Mouse (Mus musculus): ENCODE measurements around the gene Myocos. TPM values are rescaled to one million over a fixed set of nuclear protein-coding genes. Genes with fewer than 3 reads are reported as not detected.
"Not testable (repeated sequence)": the region's sequence is repeated elsewhere in the genome, so short reads cannot be mapped to it uniquely, and the experiment has no call there.

Myocos gene
- polyA plus RNA-seq, 1 experiment from 2014 or later = not detected

- ATAC-seq (ENCODE audit: low read depth) = no peak
- Histone ChIP-seq H3K27me3 (ENCODE audit: control insufficient read depth, insufficient read depth, low read depth, low read length) (no peaks in the 10 kb centered on the region), H3K36me3 (ENCODE audit: control insufficient read depth, insufficient read depth, low read length) (no peaks in the 10 kb centered on the region), H3K4me3 (ENCODE audit: low read length) (no peak overlapping the region), H3K4me1 (replicated peaks; ENCODE audit: control insufficient read depth, insufficient read depth, low read length) (no peaks in the 10 kb centered on the region; the same call in 1 of the 2 replicates), H3K27ac (ENCODE audit: low read length) (no peak overlapping the region), H3K4me2 (ENCODE audit: low read depth, low read length) (no peak overlapping the region), H3K9ac (ENCODE audit: low read length) (no peak overlapping the region), H3K9me3 (ENCODE audit: control insufficient read depth, low read length) (no peaks in the 10 kb centered on the region)
- 73% methylated on average over 10 of the region's 10 CpGs for WGBS
Observed at GRCm38 (mm10) chr1:162646083-162646686, 11.8 kb downstream of the Myocos start.

DNA sequence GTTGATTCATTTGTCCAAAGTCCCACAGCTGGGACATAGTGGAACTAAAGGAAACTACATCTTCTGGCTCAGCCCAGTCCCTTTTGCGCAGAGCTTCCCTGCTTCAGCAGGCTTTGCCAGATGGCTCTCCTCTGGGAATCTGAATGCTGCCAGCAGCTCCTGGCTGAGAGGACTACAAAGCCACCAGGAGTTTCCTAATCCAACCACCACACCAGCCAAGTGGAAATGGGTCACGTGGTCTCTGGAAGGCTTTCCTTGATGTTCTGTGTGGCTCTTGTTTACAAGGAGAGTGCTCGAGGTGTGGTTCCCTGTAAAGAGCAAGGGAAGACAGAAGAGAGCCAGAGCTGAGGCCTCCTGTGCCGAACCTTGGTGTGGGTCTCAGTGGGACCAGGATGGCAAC, 14.3 kb downstream of the Myocos start:
- H3K9ac ChIP-seq (ENCODE audit: low read length) = no peak overlapping the region
- no peaks in the 10 kb centered on the region for H3K36me3 ChIP-seq (ENCODE audit: control insufficient read depth, insufficient read depth, low read length)
- no peaks in the 10 kb centered on the region for H3K27me3 ChIP-seq (ENCODE audit: control insufficient read depth, insufficient read depth, low read depth, low read length)
- no peak overlapping the region for H3K27ac ChIP-seq (ENCODE audit: low read length)
- no peak overlapping the region for H3K4me2 ChIP-seq (ENCODE audit: low read depth, low read length)
- H3K9me3 ChIP-seq (ENCODE audit: control insufficient read depth, low read length) = no peaks in the 10 kb centered on the region
- peak; percentile 68; the same call in 1 of the 2 replicates for ATAC-seq (ENCODE audit: low read depth)
- WGBS = 27% methylated on average over 4 of the region's 4 CpGs
- H3K4me1 ChIP-seq (replicated peaks; ENCODE audit: control insufficient read depth, insufficient read depth, low read length) = peaks cover 3% of the 10 kb centered on the region; the same call in 1 of the 2 replicates
- no peak overlapping the region for H3K4me3 ChIP-seq (ENCODE audit: low read length)

DNA sequence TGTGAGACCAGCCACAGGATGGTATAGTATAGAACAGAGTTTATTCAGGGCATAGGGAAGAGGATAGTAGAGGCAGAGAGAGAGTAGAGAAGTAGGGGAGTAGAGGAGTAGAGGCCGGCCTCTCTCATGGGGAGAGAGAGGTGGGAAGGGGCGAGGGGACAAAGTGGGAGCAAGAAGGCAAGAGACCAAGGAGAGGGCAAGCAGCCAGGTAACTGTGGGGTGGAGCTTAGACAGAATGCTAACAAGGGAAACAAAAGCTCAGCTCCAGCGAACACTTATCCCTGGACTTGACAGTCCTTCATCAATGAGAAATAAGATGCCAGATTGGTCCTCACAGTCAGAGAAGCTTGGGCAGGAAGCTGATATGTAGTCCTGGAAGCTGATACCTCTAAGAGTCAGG, 15.4 kb downstream of the Myocos start:
- H3K4me2 ChIP-seq (ENCODE audit: low read depth, low read length) = no peak overlapping the region
- 76% methylated on average over 3 of the region's 3 CpGs for WGBS
- H3K9me3 ChIP-seq (ENCODE audit: control insufficient read depth, low read length) = no peaks in the 10 kb centered on the region
- H3K9ac ChIP-seq (ENCODE audit: low read length) = no peak overlapping the region
- H3K36me3 ChIP-seq (ENCODE audit: control insufficient read depth, insufficient read depth, low read length) = no peaks in the 10 kb centered on the region
- no peak overlapping the region for H3K4me3 ChIP-seq (ENCODE audit: low read length)
- no peak overlapping the region for H3K27ac ChIP-seq (ENCODE audit: low read length)
- ATAC-seq (ENCODE audit: low read depth) = no peak
- no peaks in the 10 kb centered on the region for H3K27me3 ChIP-seq (ENCODE audit: control insufficient read depth, insufficient read depth, low read depth, low read length)
- H3K4me1 ChIP-seq (replicated peaks; ENCODE audit: control insufficient read depth, insufficient read depth, low read length) = peaks cover 3% of the 10 kb centered on the region; the same call in 1 of the 2 replicates

DNA sequence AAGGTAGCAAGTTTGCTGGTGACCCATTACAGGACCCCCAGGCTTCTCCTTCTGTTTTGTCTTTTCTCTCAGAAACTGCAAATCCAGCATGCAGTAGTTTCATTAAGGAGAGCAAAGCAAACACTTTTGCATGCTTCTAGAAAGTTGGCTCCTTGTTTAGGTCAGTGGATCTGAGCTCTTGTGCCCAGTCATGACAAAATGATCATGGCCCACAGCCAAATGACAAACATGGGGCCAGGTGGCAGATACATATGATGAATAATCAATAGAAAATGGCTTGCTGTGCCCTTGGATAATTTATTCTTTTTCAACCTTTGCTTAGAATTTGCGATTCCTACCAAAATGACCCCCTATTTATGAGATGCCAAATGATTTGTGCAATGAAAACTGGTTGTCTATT, 18.2 kb downstream of the Myocos start:
- WGBS = 90% methylated on average over 1 of the region's 1 CpGs
- Histone ChIP-seq H3K4me1 (replicated peaks; ENCODE audit: control insufficient read depth, insufficient read depth, low read length) (peaks cover 3% of the 10 kb centered on the region; the same call in 1 of the 2 replicates), H3K9me3 (ENCODE audit: control insufficient read depth, low read length) (no peaks in the 10 kb centered on the region), H3K4me3 (ENCODE audit: low read length) (no peak overlapping the region), H3K9ac (ENCODE audit: low read length) (no peak overlapping the region), H3K27ac (ENCODE audit: low read length) (no peak overlapping the region), H3K36me3 (ENCODE audit: control insufficient read depth, insufficient read depth, low read length) (no peaks in the 10 kb centered on the region), H3K4me2 (ENCODE audit: low read depth, low read length) (no peak overlapping the region), H3K27me3 (ENCODE audit: control insufficient read depth, insufficient read depth, low read depth, low read length) (no peaks in the 10 kb centered on the region)
- ATAC-seq (ENCODE audit: low read depth) = no peak

DNA sequence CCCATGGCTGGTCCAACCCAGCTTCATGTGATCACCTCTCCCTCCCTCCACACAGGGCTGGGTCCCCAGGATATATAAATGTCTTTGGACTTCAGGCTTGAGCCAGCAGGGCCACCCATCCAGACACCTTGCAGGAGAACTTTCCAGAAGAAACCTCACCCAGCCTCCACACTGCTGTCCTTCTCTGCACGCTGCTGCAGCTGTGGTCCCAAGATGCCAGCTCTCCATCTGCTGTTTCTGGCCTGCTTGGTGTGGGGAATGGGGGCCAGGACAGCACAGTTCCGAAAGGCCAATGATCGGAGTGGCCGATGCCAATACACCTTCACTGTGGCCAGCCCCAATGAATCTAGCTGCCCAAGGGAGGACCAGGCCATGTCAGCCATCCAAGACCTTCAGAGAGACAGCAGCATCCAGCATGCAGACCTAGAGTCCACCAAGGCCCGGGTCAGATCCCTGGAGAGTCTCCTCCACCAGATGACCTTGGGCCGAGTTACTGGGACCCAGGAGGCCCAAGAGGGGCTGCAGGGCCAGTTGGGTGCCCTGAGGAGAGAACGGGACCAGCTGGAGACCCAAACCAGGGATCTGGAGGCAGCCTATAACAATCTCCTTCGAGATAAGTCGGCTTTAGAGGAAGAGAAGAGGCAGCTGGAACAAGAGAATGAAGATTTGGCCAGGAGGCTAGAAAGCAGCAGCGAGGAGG, 18.8 kb downstream of the Myocos start, which contains the start of gene Myoc:
TSS of gene Myoc (plus strand) at position 105 of the 700 bp plus-strand sequence.
- Histone ChIP-seq H3K27ac (ENCODE audit: low read length) (no peak within 1 kb of the TSS), H3K4me2 (ENCODE audit: low read depth, low read length) (no peak within 1 kb of the TSS), H3K9ac (ENCODE audit: low read length) (no peak within 1 kb of the TSS), H3K9me3 (ENCODE audit: control insufficient read depth, low read length) (no peaks in the 10 kb centered on the region), H3K4me1 (replicated peaks; ENCODE audit: control insufficient read depth, insufficient read depth, low read length) (peaks cover 3% of the 10 kb centered on the region; the same call in 1 of the 2 replicates), H3K36me3 (ENCODE audit: control insufficient read depth, insufficient read depth, low read length) (no peaks in the 10 kb centered on the region), H3K4me3 (ENCODE audit: low read length) (no peak within 1 kb of the TSS), H3K27me3 (ENCODE audit: control insufficient read depth, insufficient read depth, low read depth, low read length) (no peaks in the 10 kb centered on the region)
- no peak for ATAC-seq (ENCODE audit: low read depth)
- WGBS = 78% methylated on average over 10 of the region's 10 CpGs

GRCm38 (mm10) chr1:162638535-162638934, 19.5 kb downstream of the Myocos start:
- H3K4me3 ChIP-seq (ENCODE audit: low read length) = no peak overlapping the region
- no peak overlapping the region for H3K9ac ChIP-seq (ENCODE audit: low read length)
- H3K27me3 ChIP-seq (ENCODE audit: control insufficient read depth, insufficient read depth, low read depth, low read length) = no peaks in the 10 kb centered on the region
- no peak for ATAC-seq (ENCODE audit: low read depth)
- H3K36me3 ChIP-seq (ENCODE audit: control insufficient read depth, insufficient read depth, low read length) = no peaks in the 10 kb centered on the region
- H3K27ac ChIP-seq (ENCODE audit: low read length) = no peak overlapping the region
- 84% methylated on average over 4 of the region's 4 CpGs for WGBS
- no peak overlapping the region for H3K4me2 ChIP-seq (ENCODE audit: low read depth, low read length)
- peaks cover 3% of the 10 kb centered on the region; the same call in 1 of the 2 replicates for H3K4me1 ChIP-seq (replicated peaks; ENCODE audit: control insufficient read depth, insufficient read depth, low read length)
- H3K9me3 ChIP-seq (ENCODE audit: control insufficient read depth, low read length) = no peaks in the 10 kb centered on the region

DNA sequence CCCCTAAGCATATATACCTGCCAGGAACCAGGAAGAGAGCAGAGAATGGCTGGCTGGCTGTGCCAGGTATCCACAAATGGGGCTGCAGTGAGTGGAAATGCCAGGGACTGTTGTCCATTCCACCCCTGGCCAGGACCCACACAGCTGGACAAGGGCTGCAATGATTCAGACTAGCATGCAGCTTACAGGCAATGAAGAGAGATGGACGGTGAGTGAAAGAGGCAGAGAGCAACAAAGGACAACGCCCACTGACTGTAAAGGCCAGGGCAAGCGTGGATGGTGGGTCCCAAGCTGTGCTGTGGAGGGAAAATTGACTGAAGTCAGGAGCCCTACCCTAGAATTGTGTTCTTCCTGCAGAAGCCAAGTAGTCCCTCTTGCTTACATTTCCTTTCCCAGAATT, 21.5 kb downstream of the Myocos start:
- Histone ChIP-seq H3K4me3 (ENCODE audit: low read length) (no peak overlapping the region), H3K36me3 (ENCODE audit: control insufficient read depth, insufficient read depth, low read length) (no peaks in the 10 kb centered on the region), H3K4me2 (ENCODE audit: low read depth, low read length) (no peak overlapping the region), H3K27me3 (ENCODE audit: control insufficient read depth, insufficient read depth, low read depth, low read length) (no peaks in the 10 kb centered on the region), H3K9me3 (ENCODE audit: control insufficient read depth, low read length) (no peaks in the 10 kb centered on the region), H3K9ac (ENCODE audit: low read length) (no peak overlapping the region), H3K27ac (ENCODE audit: low read length) (no peak overlapping the region), H3K4me1 (replicated peaks; ENCODE audit: control insufficient read depth, insufficient read depth, low read length) (0 out of 2 replicates have a peak, but pooled peaks cover 3% of the 10 kb centered on the region)
- ATAC-seq (ENCODE audit: low read depth) = no peak
- WGBS = 73% methylated on average over 3 of the region's 3 CpGs

DNA sequence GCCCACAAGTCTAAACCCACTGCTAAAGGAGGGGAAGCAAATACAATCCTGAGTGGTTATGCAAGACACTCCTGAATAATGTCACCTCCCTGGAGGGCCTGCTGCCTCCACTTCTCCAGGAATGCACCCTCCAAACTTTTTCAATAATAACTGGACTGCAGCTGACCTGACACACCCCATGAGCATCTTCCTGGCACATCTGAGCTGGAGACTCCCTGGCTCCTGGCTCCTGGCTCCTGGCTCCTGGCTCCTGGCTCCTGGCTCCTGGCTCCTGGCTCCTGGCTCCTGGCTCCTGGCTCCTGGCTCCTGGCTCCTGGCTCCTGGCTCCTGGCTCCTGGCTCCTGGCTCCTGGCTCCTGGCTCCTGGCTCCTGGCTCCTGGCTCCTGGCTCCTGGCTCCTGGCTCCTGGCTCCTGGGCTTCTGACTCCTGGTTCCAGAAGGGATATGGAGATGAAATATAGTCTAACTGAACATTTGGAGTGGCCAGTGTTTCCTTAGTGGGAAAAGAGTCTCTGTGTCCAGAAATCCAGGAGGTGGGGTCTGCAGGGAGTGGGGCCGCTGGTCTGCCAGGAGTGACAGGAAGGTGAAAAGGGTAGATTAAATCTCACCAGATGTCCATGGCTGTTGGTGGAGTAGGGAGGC, 22.6 kb downstream of the Myocos start:
- H3K4me2 ChIP-seq (ENCODE audit: low read depth, low read length); H3K27me3 ChIP-seq (ENCODE audit: control insufficient read depth, insufficient read depth, low read depth, low read length); ATAC-seq (ENCODE audit: low read depth); H3K27ac ChIP-seq (ENCODE audit: low read length); H3K9ac ChIP-seq (ENCODE audit: low read length); H3K36me3 ChIP-seq (ENCODE audit: control insufficient read depth, insufficient read depth, low read length); H3K4me3 ChIP-seq (ENCODE audit: low read length); H3K4me1 ChIP-seq (replicated peaks; ENCODE audit: control insufficient read depth, insufficient read depth, low read length); H3K9me3 ChIP-seq (ENCODE audit: control insufficient read depth, low read length): not testable (repeated sequence)
- 39% methylated on average over 1 of the region's 1 CpGs for WGBS

DNA sequence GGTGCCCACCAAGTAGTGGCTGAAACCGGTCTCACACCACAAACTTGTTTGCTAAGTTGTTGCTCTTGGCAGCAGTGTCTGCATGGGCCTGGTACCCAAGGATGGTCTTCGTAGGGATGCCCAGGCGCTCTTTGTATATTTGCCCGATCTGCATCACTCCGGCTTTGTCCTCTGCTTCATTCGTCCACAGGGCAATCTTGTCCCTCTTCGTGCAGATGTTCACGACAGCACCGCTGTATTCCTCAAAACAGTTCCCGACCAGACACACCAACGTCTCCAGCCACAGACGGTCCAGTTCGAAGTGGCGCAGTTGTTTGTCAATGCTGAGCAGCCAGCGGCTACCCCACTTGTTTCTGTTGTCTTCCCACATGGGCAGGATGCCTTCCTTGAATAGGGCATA, 29.7 kb downstream of the Myocos start:
- H3K4me1 ChIP-seq (replicated peaks; ENCODE audit: control insufficient read depth, insufficient read depth, low read length); H3K36me3 ChIP-seq (ENCODE audit: control insufficient read depth, insufficient read depth, low read length); H3K27ac ChIP-seq (ENCODE audit: low read length); H3K4me2 ChIP-seq (ENCODE audit: low read depth, low read length); H3K4me3 ChIP-seq (ENCODE audit: low read length); H3K9me3 ChIP-seq (ENCODE audit: control insufficient read depth, low read length); H3K9ac ChIP-seq (ENCODE audit: low read length); H3K27me3 ChIP-seq (ENCODE audit: control insufficient read depth, insufficient read depth, low read depth, low read length); ATAC-seq (ENCODE audit: low read depth): not testable (repeated sequence)
- 91% methylated on average over 15 of the region's 15 CpGs for WGBS
